19 mouse cellular contexts compared by ENCODE assay signal in genomic region chr14:123759534-123759933, GRCm38 (mm10).
"Had no signal": no experiment of that assay in that cellular context is flagged by ENCODE, and none has a peak within 500 bp of the region (broad histone marks: within the 10 kb centered on the region; RNA-seq: fewer than 3 reads in every experiment).

No protein-coding gene starts in this region.

- H3K27ac ChIP-seq: kidney, embryonic 15.5 days; limb, embryonic 10.5 days; limb, embryonic 13.5 days; liver, embryonic 12.5 days; liver, embryonic 15.5 days; lung, embryonic 15.5 days; midbrain, embryonic 12.5 days; neural tube, embryonic 12.5 days; neural tube, embryonic 15.5 days; stomach, postnatal 0 days had no signal

- DNase-seq: kidney, adult 11 months; kidney, adult 8-10 months; kidney, postnatal 10 days; kidney, postnatal 36 days; liver; lung, adult 18-20 months; lung, postnatal 10 days; lung, postnatal 36 days; thymus, postnatal 25 days had no signal

- H3K4me3 ChIP-seq: kidney, embryonic 15.5 days; limb, embryonic 10.5 days; limb, embryonic 13.5 days; liver, embryonic 12.5 days; liver, embryonic 15.5 days; lung, embryonic 15.5 days; midbrain, embryonic 12.5 days; neural tube, embryonic 12.5 days; neural tube, embryonic 15.5 days had no signal

- ATAC-seq: liver, embryonic 12.5 days had no signal
